Mouse (Mus musculus): Measurements from ENCODE around the gene Zbtb16.

DNA sequence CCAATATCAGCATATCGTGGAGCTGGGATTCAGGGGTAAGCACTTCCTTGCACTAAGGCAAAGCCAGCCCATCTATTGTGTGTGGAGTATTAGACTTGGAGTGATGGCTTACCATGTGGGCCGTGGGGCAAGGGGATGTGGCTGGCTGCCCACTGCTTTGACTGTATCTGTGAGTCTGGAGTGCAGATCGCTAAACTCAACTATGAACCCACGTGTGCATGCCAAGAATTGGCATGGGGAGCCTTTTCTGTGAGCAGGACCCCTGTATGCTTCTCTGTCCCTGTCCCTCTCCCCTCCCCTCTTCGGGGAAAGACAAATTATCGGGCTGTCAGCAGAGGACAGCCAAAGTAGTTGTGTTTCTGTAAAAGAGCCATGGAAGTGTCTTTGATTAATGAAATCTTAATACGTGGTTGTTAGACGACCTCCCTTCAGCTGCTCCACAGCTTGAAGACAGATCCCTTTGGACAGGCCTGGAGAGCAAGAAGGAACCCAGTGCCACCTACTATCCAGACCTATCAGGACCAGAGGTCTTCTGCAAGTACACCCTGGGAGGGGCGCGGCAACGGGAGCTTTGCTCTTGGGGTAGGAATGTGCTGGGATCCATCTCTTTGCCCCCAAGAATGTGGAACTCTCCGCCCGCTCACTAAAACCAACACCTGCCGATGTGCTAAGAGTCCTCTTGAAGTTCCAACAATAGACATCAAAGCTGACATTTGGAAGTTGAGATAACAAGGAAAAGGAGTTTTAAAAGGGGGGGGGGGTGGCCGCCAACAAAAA lies 53.5 kb downstream of the Zbtb16 start:
- TF ChIP-seq CTCF (conservative IDR thresholded peaks at IDR 0.05; ENCODE audit: low read length) (no peak), POU5F1 (IDR thresholded peaks at IDR 0.05; ENCODE audit: borderline replicate concordance, low read length) (no peak)
